Mouse (Mus musculus) myocyte (in vitro differentiated cells): ENCODE data around the gene Vdac2. TPM values are rescaled to one million over a fixed set of nuclear protein-coding genes. Genes with fewer than 3 reads are reported as not detected.

Source experiments
- H3K27me3 ChIP-seq: one replicate; pipeline ENCODE4 v1.6.1; 2011; ENCODE audit not compliant: control insufficient read depth, insufficient read depth, insufficient read length
- H3K36me3 ChIP-seq: one replicate; pipeline ENCODE4 v1.6.1; 2011; ENCODE audit not compliant: control insufficient read depth, insufficient read depth
- H3K4me2 ChIP-seq: one replicate; pipeline ENCODE4 v1.6.1; 2011; ENCODE audit warnings: low read depth, control low read depth
- H3K4me3 ChIP-seq: one replicate; pipeline ENCODE4 v1.5.1; 2011; ENCODE audit warnings: mild to moderate bottlenecking, control low read depth, moderate library complexity
- H3K79me2 ChIP-seq: one replicate; pipeline ENCODE4 v1.6.1; 2011; ENCODE audit not compliant: control insufficient read depth, insufficient read depth
- H3ac ChIP-seq: one replicate; pipeline ENCODE4 v1.6.1; 2011; ENCODE audit not compliant: control insufficient read depth, insufficient read length
- CEBPB ChIP-seq: IDR thresholded peaks from 2 replicates; pipeline ENCODE4 v1.6.1; 2011; ENCODE audit warnings: mild to moderate bottlenecking, moderate library complexity; ENCODE audit not compliant: poor library complexity, insufficient read depth, severe bottlenecking
- E2F4 ChIP-seq: IDR thresholded peaks from one replicate; pipeline ENCODE4 v1.6.1; 2011; ENCODE audit warnings: mild to moderate bottlenecking, control low read depth, moderate library complexity; ENCODE audit not compliant: insufficient read depth
- MAX ChIP-seq: IDR thresholded peaks from one replicate; pipeline ENCODE4 v1.6.1; 2011; ENCODE audit warnings: low read depth, mild to moderate bottlenecking, control low read depth
- MYOD1 ChIP-seq, 3 experiments: IDR thresholded peaks; one replicate each; pipeline ENCODE4 v1.6.1; 2011; ENCODE audit warnings: control low read depth in 2 of 3, low read depth in 2 of 3, mild to moderate bottlenecking in 2 of 3, moderate library complexity in 1 of 3; ENCODE audit not compliant: insufficient read length in 2 of 3, control insufficient read depth in 1 of 3
- MYOG ChIP-seq, 3 experiments: IDR thresholded peaks; one replicate each; pipeline ENCODE4 v1.6.1; 2011; ENCODE audit warnings: control low read depth in 2 of 3, low read depth in 2 of 3, mild to moderate bottlenecking in 2 of 3; ENCODE audit not compliant: insufficient read length in 2 of 3, control insufficient read depth in 1 of 3, insufficient read depth in 1 of 3
- POLR2A ChIP-seq: IDR thresholded peaks from one replicate; pipeline ENCODE4 v1.6.1; 2011; ENCODE audit warnings: low read depth, mild to moderate bottlenecking, control low read depth, moderate library complexity; ENCODE audit not compliant: insufficient read length
- POLR2AphosphoS2 ChIP-seq: IDR thresholded peaks from one replicate; pipeline ENCODE4 v1.6.1; 2011; ENCODE audit warnings: low read depth, control low read depth; ENCODE audit not compliant: insufficient read length
- REST ChIP-seq: IDR thresholded peaks from one replicate; pipeline ENCODE4 v1.6.1; 2011; ENCODE audit warnings: mild to moderate bottlenecking, control low read depth, moderate library complexity; ENCODE audit not compliant: insufficient read depth, insufficient read length
- SRF ChIP-seq: IDR thresholded peaks from one replicate; pipeline ENCODE4 v1.6.1; 2011; ENCODE audit warnings: low read depth; ENCODE audit not compliant: control insufficient read depth, insufficient read length
- TCF12 ChIP-seq: IDR thresholded peaks from one replicate; pipeline ENCODE4 v1.6.1; 2011; ENCODE audit warnings: mild to moderate bottlenecking, control low read depth; ENCODE audit not compliant: poor library complexity, insufficient read depth, severe bottlenecking
- TCF3 ChIP-seq: IDR thresholded peaks from one replicate; pipeline ENCODE4 v1.6.1; 2011; ENCODE audit warnings: low read depth, control low read depth; ENCODE audit not compliant: insufficient read length
- USF1 ChIP-seq: IDR thresholded peaks from one replicate; pipeline ENCODE4 v1.6.1; 2011; ENCODE audit warnings: low read depth, mild to moderate bottlenecking, control low read depth, moderate library complexity
- polyA plus RNA-seq: library from polyadenylated mRNA; unstranded; fragments of >200 nt; fragmentation: generic; extraction: Trizol; gene quantifications from one replicate; pipeline ENCODE4 v1.2.1, GENCODE M21; 2012; ENCODE audit warnings: missing spikeins

Vdac2 gene
- polyA plus RNA-seq, 1 experiment = 314 TPM

DNA sequence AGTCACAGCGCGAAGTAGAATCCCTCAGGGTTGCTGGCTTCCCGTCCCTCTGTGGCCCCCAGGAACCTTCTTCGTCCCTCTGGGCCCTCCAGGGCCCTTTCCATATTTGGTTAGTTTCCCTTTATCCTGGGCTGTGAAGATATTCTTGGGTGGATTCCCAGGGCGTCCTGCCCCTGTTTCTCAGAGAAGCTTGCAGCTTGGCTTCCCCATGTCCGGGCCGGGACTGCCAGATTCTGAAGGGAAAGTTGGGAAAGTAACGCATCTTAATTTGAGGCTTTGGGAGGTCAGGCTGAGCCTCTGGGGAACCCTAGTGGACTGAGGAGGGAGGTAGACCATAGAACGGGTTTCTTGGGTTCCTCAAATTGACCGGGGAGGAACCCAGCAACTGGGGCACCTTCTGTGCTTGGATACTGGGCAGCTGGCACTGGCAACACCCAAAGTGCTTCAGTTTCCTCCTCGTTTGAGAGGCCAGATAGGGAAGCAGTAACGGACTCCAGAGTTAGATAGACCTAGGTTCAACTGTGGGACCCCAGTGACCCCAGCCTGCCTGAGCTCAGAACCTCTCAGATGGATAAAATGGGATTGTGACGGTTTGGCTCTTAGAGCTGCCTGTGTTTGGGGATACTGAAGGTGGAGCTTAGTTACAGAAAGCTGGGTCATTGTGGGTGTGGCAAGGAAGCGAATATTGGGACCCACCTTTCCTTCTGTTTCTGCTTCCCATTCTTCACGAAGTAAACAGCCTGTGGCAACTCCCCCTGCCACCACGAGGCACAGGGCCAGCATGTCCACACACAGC is 27.2 kb downstream of the Vdac2 start:
- Histone ChIP-seq H3K4me2 (no peak overlapping the region), H3K4me3 (no peak overlapping the region), H3K36me3 (no peaks in the 10 kb centered on the region), H3K27me3 (no peaks in the 10 kb centered on the region), H3K79me2 (no peaks in the 10 kb centered on the region), H3ac (no peak overlapping the region)
- TF ChIP-seq CEBPB = no peak
- no peak for TF ChIP-seq SRF

DNA sequence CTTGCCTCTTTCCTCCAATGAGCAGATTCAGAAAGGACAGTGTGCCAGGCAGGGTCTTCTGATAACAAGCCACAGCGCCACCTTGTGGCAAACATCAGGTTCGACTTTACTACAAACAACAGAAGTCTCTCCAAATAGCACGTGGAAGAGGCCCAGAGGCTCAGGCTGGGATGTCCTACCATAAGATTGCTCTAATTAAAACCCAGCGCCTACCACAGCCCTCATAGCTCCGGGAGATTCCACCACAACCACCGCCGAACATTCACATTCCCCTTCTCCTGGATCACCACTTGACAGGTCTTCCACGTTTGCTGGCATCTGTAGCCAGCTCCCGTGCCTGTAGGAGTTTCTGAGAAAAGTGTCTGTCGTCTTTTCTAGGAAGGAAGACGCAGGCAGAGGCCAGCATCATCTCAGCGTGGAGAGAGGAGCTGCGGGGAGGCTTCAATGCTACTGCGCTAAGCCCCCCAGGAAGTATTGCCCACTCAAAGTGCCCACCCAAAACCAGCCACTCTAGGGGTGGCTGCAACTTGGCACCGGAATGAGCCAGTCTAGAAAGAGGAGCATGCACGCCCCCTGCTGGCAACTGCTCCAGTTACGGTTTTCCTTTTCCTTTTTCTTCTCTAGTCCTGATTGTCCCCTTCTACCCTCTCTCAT is 28.5 kb downstream of the Vdac2 start:
- no peak overlapping the region for H3ac ChIP-seq
- no peaks in the 10 kb centered on the region for H3K79me2 ChIP-seq
- no peak overlapping the region for H3K4me3 ChIP-seq
- no peaks in the 10 kb centered on the region for H3K27me3 ChIP-seq
- TF ChIP-seq USF1 = no peak
- TF ChIP-seq SRF = no peak
- no peak for TF ChIP-seq TCF3
- no peak for TF ChIP-seq CEBPB
- TF ChIP-seq POLR2AphosphoS2 = no peak
- TF ChIP-seq REST = no peak
- H3K4me2 ChIP-seq = peak overlapping the region; percentile 70
- H3K36me3 ChIP-seq = no peaks in the 10 kb centered on the region

DNA sequence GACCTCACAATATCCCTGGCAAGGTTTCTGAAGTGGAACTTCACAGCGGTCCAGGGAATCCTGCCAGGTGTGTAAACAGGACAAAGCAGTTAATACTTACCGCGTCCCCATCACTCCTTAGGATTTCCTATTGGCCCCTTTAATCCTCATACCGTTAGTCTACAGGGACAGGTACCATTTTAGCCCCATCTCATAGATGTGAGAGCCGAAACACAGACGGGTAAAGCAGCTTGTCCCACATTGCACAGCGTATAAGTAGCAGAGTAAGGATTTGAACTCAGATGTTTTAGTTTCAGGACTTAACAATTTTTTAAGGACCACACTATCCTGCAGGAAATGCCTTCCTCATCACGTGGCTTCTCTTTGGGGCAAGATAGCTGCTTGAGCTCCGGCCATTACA is 29.2 kb downstream of the Vdac2 start:
- no peak overlapping the region for H3K4me3 ChIP-seq
- no peaks in the 10 kb centered on the region for H3K79me2 ChIP-seq
- no peak overlapping the region for H3ac ChIP-seq
- no peaks in the 10 kb centered on the region for H3K27me3 ChIP-seq
- no peak overlapping the region for H3K4me2 ChIP-seq
- H3K36me3 ChIP-seq = no peaks in the 10 kb centered on the region
- TF ChIP-seq TCF12 (no peak), REST (no peak), E2F4 (no peak), USF1 (no peak), TCF3 (no peak), POLR2AphosphoS2 (no peak), MYOD1 (IDR thresholded peaks at IDR 0.05; ENCODE audit: control insufficient read depth in 1 of 3, insufficient read length in 2 of 3, low read depth in 2 of 3) (no peak), POLR2A (no peak), CEBPB (no peak), MAX (no peak), MYOG (IDR thresholded peaks at IDR 0.05; ENCODE audit: control insufficient read depth in 1 of 3, insufficient read depth in 1 of 3, insufficient read length in 2 of 3, low read depth in 2 of 3) (no peak), SRF (no peak)

DNA sequence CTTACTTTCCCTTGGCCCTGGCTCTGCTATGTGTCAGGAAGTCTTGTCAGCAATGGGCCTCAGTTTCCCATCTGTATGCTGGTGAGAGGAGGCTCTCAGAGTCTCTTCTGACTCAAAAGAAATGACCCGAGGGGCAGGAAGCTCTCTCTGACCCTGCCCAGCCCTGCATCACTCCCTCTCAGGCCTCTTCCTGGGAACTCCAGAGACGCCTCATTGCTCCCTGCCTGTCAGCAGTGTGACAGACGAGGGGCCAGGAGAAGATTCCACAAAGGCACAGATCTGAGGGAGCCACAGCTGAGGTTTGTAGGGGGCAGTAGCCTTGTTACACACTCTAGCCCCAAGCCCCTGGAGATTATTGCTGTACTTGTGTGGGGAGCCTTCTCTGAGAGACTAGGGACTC is 30.9 kb downstream of the Vdac2 start:
- no peak overlapping the region for H3K4me2 ChIP-seq
- TF ChIP-seq MAX = no peak
- no peak for TF ChIP-seq POLR2A
- no peak for TF ChIP-seq MYOG (IDR thresholded peaks at IDR 0.05; ENCODE audit: control insufficient read depth in 1 of 3, insufficient read depth in 1 of 3, insufficient read length in 2 of 3, low read depth in 2 of 3)
- no peak for TF ChIP-seq USF1
- no peak for TF ChIP-seq POLR2AphosphoS2
- no peak for TF ChIP-seq CEBPB
- TF ChIP-seq TCF12 = no peak
- TF ChIP-seq TCF3 = no peak
- no peak for TF ChIP-seq E2F4
- no peak for TF ChIP-seq SRF
- TF ChIP-seq REST = no peak

DNA sequence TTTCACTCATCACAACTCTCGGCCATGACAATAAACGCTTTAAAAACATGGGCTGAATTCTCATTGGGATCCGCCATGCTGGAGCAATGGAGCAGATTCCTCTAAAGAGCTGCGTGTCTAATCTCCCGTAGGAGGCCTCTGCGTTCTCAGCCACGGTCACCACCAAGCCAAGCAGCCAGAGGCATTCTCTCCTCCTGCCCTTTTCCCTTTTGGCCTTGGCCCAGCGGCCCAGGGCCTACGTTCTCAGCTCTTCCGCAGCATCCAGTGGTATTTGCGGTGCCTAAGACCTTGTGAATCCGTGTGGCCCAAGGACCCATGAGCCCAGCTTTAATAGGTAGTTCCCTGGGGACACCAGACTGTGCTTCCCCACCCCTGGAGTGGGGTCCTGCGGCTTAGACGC is 31.8 kb downstream of the Vdac2 start:
- Histone ChIP-seq H3K4me3 (no peak overlapping the region), H3K27me3 (no peaks in the 10 kb centered on the region), H3K36me3 (no peaks in the 10 kb centered on the region), H3K79me2 (no peaks in the 10 kb centered on the region), H3K4me2 (no peak overlapping the region), H3ac (no peak overlapping the region)
- TF ChIP-seq CEBPB (no peak), MYOD1 (IDR thresholded peaks at IDR 0.05; ENCODE audit: control insufficient read depth in 1 of 3, insufficient read length in 2 of 3, low read depth in 2 of 3) (no peak), POLR2AphosphoS2 (no peak), USF1 (no peak), MYOG (IDR thresholded peaks at IDR 0.05; ENCODE audit: control insufficient read depth in 1 of 3, insufficient read depth in 1 of 3, insufficient read length in 2 of 3, low read depth in 2 of 3) (no peak), MAX (no peak), POLR2A (no peak), TCF3 (no peak), SRF (no peak), E2F4 (no peak), REST (no peak), TCF12 (no peak)

More for the DNA sequence above, 30.9 kb downstream of the Vdac2 start:
- H3K36me3 ChIP-seq = no peaks in the 10 kb centered on the region
- no peaks in the 10 kb centered on the region for H3K79me2 ChIP-seq
- no peak overlapping the region for H3ac ChIP-seq
- no peak overlapping the region for H3K4me3 ChIP-seq
- H3K27me3 ChIP-seq = no peaks in the 10 kb centered on the region
